Mouse (Mus musculus): ENCODE data around the gene Ndufaf8. TPM values are rescaled to one million over a fixed set of nuclear protein-coding genes. Genes with fewer than 3 reads are reported as not detected.

Gene Ndufaf8
- 89.2 and 98.9 TPM in 2 replicates for polyA plus RNA-seq (2015; fragmentation: Nextera tagmentation; extraction: Ambion mirVana)

DNA sequence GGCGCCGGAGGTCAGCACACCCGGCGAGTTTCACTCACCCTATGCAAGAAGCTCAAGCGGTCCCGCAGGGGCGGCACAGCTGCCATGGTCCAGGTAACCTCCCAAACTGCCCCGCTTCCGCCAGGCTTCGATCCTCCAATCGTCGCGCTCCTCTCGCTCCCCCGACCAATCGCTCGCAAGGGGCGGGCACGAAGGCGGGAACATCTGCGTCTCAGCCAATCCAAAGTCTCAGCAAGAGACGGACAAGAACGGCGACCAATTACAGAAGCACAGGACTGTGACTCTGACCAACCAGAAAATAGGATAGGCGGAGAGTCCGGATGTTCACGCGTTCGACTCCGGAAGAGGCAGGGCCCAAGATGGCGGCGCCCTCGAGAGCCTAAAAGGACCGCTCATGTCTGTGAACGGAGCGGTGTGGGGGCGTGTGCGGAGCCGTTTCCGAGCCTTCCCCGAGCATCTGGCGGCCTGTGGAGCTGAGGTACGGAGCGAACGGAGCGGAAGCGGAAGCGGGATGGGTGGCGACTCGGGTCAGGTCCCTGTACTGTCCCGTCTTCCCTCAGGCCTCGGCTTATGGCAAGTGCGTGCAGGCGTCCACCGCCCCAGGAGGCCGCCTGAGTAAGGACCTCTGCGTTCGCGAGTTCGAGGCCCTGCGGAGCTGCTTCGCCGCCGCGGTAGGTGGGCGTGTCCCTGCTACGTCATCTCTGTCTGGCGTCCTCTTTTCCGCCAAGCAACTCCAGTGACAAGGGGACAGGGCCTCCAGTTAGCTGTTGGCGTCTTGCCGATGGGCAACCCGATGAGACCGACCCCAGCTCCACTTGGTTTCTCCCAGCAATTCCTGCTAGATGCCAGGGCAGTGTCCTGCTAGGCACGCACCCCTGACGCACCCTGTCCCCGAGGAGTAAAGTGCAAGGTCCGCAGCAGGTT, at the start of gene Ndufaf8, which contains the start of gene Tepsin:
TSS of gene Ndufaf8 (plus strand) at position 341 of the 924 bp plus-strand sequence.
TSS of gene Tepsin (minus strand) at position 144 of the 924 bp plus-strand sequence.
- Histone ChIP-seq H3K4me3 (ENCODE audit: low read length) (peak within 1 kb of the TSS; percentile 79), H3K9me3 (ENCODE audit: low read length) (no peaks in the 10 kb centered on the region), H3K9ac (replicated peaks; ENCODE audit: low read length) (peak within 1 kb of the TSS; percentile 87), H3K36me3 (ENCODE audit: insufficient read depth, low read length) (peaks cover 7% of the 10 kb centered on the region; the same call in 1 of the 2 replicates), H3K27ac (ENCODE audit: low read length) (peak within 1 kb of the TSS; percentile 95), H3K27me3 (ENCODE audit: insufficient read depth, low read length) (no peaks in the 10 kb centered on the region), H3K4me1 (ENCODE audit: insufficient read depth, low read length) (peaks cover 19% of the 10 kb centered on the region), H3K4me2 (replicated peaks; ENCODE audit: low read depth, low read length) (peak within 1 kb of the TSS; percentile 95)
- ATAC-seq (ENCODE audit: low FRiP score, low TSS enrichment) = peak; percentile 98
- under 1% methylated on average over 76 of the region's 77 CpGs for whole genome bisulfite sequencing

DNA sequence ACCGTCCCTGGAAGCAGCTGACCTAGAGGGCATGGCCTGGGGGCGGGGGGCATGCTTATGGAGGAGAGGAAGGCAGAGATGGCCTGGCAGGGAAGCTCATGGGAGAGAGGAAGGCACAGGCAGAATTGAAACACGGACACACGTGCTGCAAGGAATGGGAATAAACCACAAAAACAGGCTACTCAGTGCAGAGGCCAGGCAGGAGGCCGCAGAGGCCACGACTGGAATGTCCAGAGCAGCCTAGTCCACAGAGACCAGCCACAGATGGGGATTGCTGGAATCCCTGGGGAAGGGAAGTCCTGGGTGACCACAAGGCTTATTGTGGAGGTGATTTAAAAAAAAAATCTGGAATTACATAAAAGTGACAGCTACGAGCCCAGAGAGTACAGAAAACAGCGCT, 49.7 kb upstream of the Ndufaf8 start:
- H3K9ac ChIP-seq (replicated peaks; ENCODE audit: low read length) = no peak overlapping the region
- whole genome bisulfite sequencing = 78% methylated on average over 8 of the region's 8 CpGs
- H3K4me2 ChIP-seq (replicated peaks; ENCODE audit: low read depth, low read length) = no peak overlapping the region
- peaks cover 32% of the 10 kb centered on the region for H3K4me1 ChIP-seq (ENCODE audit: insufficient read depth, low read length)
- peaks cover 23% of the 10 kb centered on the region for H3K27me3 ChIP-seq (ENCODE audit: insufficient read depth, low read length)
- no peak overlapping the region for H3K27ac ChIP-seq (ENCODE audit: low read length)
- no peak for ATAC-seq (ENCODE audit: low FRiP score, low TSS enrichment)
- H3K9me3 ChIP-seq (ENCODE audit: low read length) = no peaks in the 10 kb centered on the region
- H3K36me3 ChIP-seq (ENCODE audit: insufficient read depth, low read length) = no peaks in the 10 kb centered on the region
- no peak overlapping the region for H3K4me3 ChIP-seq (ENCODE audit: low read length)

DNA sequence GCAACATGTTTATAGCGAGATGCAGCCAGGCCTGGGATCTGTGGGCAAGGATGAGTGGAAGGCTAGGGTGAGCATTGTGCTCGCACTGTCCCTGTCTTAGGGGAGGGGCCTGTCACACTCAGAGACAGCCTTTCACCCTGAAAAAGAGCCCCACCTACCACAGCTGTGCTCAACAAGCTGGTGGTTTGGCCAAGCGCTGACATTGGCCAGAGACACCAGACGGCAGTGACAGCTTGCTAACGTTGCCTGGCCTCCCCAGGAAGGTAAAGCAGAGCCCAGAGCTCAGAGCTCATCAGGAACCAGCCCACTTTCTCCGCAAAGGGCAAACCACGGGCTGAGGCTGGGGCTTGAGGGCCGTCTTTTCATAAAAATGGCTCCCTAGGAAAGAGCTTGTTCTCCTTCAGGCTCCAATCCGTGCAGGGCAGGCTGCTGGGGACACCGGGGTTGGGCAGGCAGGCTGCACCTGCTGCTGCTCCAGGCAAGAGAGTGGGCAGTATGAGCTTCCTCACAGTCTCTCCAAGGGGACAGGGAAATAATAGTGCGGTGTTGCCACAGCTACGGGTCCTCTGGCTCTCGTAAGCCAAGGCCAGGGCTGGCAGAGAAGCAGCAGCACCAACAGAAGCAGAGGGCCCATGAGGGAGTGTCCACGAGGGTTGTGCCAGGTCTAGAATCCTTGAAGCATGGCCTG, 47.5 kb upstream of the Ndufaf8 start:
- Histone ChIP-seq H3K4me2 (replicated peaks; ENCODE audit: low read depth, low read length) (no peak overlapping the region), H3K9ac (replicated peaks; ENCODE audit: low read length) (no peak overlapping the region), H3K4me3 (ENCODE audit: low read length) (no peak overlapping the region), H3K27ac (ENCODE audit: low read length) (no peak overlapping the region), H3K9me3 (ENCODE audit: low read length) (no peaks in the 10 kb centered on the region), H3K27me3 (ENCODE audit: insufficient read depth, low read length) (peaks cover 20% of the 10 kb centered on the region), H3K4me1 (ENCODE audit: insufficient read depth, low read length) (peaks cover 20% of the 10 kb centered on the region), H3K36me3 (ENCODE audit: insufficient read depth, low read length) (no peaks in the 10 kb centered on the region)
- ATAC-seq (ENCODE audit: low FRiP score, low TSS enrichment) = no peak
- 50% methylated on average over 14 of the region's 14 CpGs for WGBS

DNA sequence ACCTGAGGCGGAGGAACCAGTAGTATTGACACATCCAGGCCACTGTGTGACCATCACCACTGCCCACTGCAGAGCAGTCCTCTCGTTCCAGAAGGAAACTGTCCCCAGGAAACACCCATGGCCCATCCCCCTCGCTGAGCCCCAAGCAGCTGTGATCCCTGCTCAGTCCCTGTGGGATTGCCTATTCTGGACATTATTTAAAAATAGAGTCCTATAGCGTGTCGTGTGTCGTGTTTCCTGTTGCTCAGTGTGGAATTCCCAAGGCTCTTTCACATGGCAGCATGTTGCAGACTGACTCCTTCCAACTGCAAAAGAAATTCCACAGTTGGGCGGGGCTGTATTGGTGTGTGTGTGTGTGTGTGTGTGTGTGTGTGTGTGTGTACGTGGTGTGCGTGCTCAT, 46.5 kb upstream of the Ndufaf8 start:
- peaks cover 12% of the 10 kb centered on the region for H3K4me1 ChIP-seq (ENCODE audit: insufficient read depth, low read length)
- no peaks in the 10 kb centered on the region for H3K9me3 ChIP-seq (ENCODE audit: low read length)
- no peak overlapping the region for H3K27ac ChIP-seq (ENCODE audit: low read length)
- H3K36me3 ChIP-seq (ENCODE audit: insufficient read depth, low read length) = no peaks in the 10 kb centered on the region
- H3K9ac ChIP-seq (replicated peaks; ENCODE audit: low read length) = no peak overlapping the region
- H3K4me3 ChIP-seq (ENCODE audit: low read length) = no peak overlapping the region
- no peak for ATAC-seq (ENCODE audit: low FRiP score, low TSS enrichment)
- WGBS = 56% methylated on average over 9 of the region's 9 CpGs
- H3K4me2 ChIP-seq (replicated peaks; ENCODE audit: low read depth, low read length) = no peak overlapping the region
- H3K27me3 ChIP-seq (ENCODE audit: insufficient read depth, low read length) = peaks cover 16% of the 10 kb centered on the region

DNA sequence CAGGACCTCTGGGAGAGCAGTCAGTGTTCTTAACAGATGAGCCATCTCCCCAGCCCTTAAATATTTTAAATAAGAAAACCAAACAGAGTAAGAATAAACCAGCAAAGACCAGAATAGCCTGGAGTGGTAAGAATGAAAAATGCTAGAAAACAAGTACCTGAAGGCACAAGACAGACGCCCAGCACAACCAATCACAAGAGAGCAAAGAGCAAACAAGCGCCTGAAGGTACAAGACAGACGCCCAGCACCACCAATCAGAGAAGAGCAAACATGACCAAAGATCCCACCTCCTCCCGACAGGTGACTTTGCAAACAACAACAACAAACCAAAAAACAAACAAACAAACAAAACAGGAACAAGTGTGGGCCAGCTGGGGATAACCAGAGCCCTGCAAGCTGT, 44.9 kb upstream of the Ndufaf8 start:
- H3K4me3 ChIP-seq (ENCODE audit: low read length) = no peak overlapping the region
- no peak overlapping the region for H3K27ac ChIP-seq (ENCODE audit: low read length)
- no peak overlapping the region for H3K4me2 ChIP-seq (replicated peaks; ENCODE audit: low read depth, low read length)
- no peak overlapping the region for H3K9ac ChIP-seq (replicated peaks; ENCODE audit: low read length)
- peaks cover 3% of the 10 kb centered on the region for H3K27me3 ChIP-seq (ENCODE audit: insufficient read depth, low read length)
- no peak for ATAC-seq (ENCODE audit: low FRiP score, low TSS enrichment)
- H3K36me3 ChIP-seq (ENCODE audit: insufficient read depth, low read length) = no peaks in the 10 kb centered on the region
- WGBS = 81% methylated on average over 4 of the region's 4 CpGs
- no peaks in the 10 kb centered on the region for H3K4me1 ChIP-seq (ENCODE audit: insufficient read depth, low read length)
- no peaks in the 10 kb centered on the region for H3K9me3 ChIP-seq (ENCODE audit: low read length)

DNA sequence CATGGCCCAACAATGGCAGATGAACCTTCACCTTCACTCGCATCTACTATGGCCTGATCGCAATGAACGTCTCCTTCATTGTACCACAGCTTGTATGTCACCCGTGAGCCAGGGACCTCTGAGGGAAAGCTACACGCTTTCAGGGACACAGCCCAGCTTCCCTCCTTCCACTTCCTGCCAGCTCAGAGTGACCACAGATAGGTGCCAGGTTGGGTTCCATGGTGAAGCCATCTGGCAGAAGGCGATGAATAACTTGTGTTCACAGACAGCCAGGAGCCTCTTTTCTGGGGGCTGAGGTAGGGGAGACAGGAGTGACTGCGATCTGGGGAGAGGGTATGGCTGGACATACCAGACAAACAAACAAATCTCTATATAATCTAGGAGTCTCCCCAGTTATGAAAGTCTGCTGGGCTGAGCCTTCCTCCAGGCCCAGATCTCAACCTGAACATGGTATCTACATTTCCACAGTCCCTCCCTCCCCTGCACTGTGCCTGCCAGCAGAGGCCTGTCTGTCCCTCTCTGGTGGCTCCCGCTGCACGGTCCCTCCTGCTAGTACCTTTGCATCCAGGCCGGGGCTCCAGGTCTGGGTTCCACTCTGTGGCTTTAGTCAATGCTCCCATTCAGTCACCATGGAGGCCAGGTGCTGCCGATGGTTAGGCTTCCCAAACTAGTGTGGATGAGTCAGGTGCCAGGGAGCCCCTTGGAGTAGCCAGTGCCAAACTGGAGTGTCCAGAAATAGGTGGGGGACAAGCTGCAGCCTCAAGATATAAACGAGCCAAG, 42.6 kb upstream of the Ndufaf8 start:
- 86% methylated on average over 12 of the region's 12 CpGs for WGBS
- Histone ChIP-seq H3K9ac (replicated peaks; ENCODE audit: low read length) (no peak overlapping the region), H3K4me3 (ENCODE audit: low read length) (no peak overlapping the region), H3K36me3 (ENCODE audit: insufficient read depth, low read length) (no peaks in the 10 kb centered on the region), H3K9me3 (ENCODE audit: low read length) (no peaks in the 10 kb centered on the region), H3K27ac (ENCODE audit: low read length) (no peak overlapping the region), H3K4me2 (replicated peaks; ENCODE audit: low read depth, low read length) (no peak overlapping the region), H3K27me3 (ENCODE audit: insufficient read depth, low read length) (no peaks in the 10 kb centered on the region), H3K4me1 (ENCODE audit: insufficient read depth, low read length) (no peaks in the 10 kb centered on the region; the same call in 1 of the 2 replicates)
- ATAC-seq (ENCODE audit: low FRiP score, low TSS enrichment) = no peak

DNA sequence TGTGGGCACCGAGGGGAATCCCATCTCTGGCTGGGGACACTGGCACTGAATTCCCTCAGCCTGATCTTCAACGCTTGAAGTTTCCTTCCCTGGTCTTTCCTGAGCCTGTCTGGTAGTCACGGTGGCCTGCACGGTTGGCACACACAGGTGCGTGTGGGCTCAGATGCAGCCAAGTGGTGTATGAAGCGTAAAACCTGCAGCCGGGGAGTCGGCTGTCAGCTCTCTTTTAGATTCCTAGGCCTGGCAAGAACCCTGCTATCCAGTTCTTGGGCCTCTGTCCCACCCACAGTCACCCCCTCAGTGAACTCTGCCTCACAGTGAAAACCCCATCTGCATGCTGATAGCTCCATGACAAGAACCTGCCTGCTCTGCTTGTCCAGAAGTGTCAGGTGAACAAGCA, 38.1 kb upstream of the Ndufaf8 start:
- Histone ChIP-seq H3K4me1 (ENCODE audit: insufficient read depth, low read length) (no peaks in the 10 kb centered on the region; the same call in 1 of the 2 replicates), H3K27ac (ENCODE audit: low read length) (no peak overlapping the region), H3K36me3 (ENCODE audit: insufficient read depth, low read length) (0 out of 2 replicates have a peak, but pooled peaks cover 5% of the 10 kb centered on the region), H3K4me2 (replicated peaks; ENCODE audit: low read depth, low read length) (no peak overlapping the region), H3K9ac (replicated peaks; ENCODE audit: low read length) (no peak overlapping the region), H3K27me3 (ENCODE audit: insufficient read depth, low read length) (no peaks in the 10 kb centered on the region), H3K9me3 (ENCODE audit: low read length) (no peaks in the 10 kb centered on the region), H3K4me3 (ENCODE audit: low read length) (no peak overlapping the region)
- ATAC-seq (ENCODE audit: low FRiP score, low TSS enrichment) = no peak
- 38% methylated on average over 8 of the region's 8 CpGs for WGBS

DNA sequence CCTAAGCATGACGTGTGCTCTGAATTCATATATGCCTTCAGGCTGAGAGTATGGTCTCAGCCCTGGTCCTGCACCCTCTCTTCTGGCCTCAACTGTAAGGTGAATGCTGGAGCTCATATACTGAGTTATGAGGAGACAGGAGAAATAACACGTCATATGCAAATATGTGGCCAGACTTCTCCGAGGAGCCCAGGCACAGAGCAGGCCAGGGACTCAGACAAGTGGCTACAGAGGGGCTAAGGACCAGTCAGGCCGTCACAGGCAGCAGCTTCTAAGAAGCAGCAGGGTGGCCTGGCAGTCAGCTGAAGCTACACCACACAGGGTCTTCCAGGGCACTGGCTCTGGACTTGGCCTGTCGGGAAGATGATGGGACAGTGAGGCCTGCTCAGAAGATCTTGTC, 35.4 kb upstream of the Ndufaf8 start:
- WGBS = 81% methylated on average over 5 of the region's 5 CpGs
- H3K4me2 ChIP-seq (replicated peaks; ENCODE audit: low read depth, low read length) = no peak overlapping the region
- no peak for ATAC-seq (ENCODE audit: low FRiP score, low TSS enrichment)
- H3K27ac ChIP-seq (ENCODE audit: low read length) = no peak overlapping the region
- no peaks in the 10 kb centered on the region; the same call in 1 of the 2 replicates for H3K4me1 ChIP-seq (ENCODE audit: insufficient read depth, low read length)
- H3K36me3 ChIP-seq (ENCODE audit: insufficient read depth, low read length) = peaks cover 5% of the 10 kb centered on the region; the same call in 1 of the 2 replicates
- H3K4me3 ChIP-seq (ENCODE audit: low read length) = no peak overlapping the region
- no peaks in the 10 kb centered on the region for H3K9me3 ChIP-seq (ENCODE audit: low read length)
- H3K27me3 ChIP-seq (ENCODE audit: insufficient read depth, low read length) = no peaks in the 10 kb centered on the region
- no peak overlapping the region for H3K9ac ChIP-seq (replicated peaks; ENCODE audit: low read length)

DNA sequence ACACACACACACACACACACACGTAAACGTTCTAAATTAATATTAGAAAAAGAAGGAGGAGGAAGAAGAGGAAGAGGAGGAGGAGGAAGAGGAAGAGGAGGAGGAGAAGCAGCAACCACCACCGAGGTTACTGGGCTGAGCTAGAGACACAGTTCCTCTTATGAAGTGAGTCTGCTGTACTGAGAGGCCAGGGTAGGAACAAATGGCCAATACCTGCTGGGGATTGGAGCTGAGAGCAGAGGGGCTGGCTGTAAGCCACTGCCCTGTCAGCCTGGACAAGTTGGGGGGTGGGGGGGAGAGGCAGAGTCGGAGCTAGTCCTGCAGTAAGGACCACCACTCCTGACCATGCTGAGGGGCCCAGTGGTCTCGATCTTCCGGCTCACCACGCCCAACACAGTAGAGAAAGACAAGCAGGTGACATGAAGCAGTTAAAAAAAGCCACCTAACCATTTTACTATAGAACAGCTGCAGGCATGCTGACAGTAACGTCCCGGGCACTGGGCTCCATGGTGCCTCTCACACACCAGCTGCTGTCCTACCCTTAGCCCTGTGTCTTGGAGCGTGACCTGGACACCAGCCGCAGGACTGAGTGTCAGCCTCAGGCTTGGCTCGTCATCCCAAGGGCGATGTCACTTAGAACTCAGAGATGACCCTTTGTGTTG, 34.6 kb upstream of the Ndufaf8 start:
- Histone ChIP-seq H3K9me3 (ENCODE audit: low read length) (no peaks in the 10 kb centered on the region), H3K9ac (replicated peaks; ENCODE audit: low read length) (no peak overlapping the region), H3K36me3 (ENCODE audit: insufficient read depth, low read length) (peaks cover 5% of the 10 kb centered on the region; the same call in 1 of the 2 replicates), H3K27me3 (ENCODE audit: insufficient read depth, low read length) (no peaks in the 10 kb centered on the region), H3K4me1 (ENCODE audit: insufficient read depth, low read length) (no peaks in the 10 kb centered on the region; the same call in 1 of the 2 replicates), H3K4me2 (replicated peaks; ENCODE audit: low read depth, low read length) (no peak overlapping the region), H3K4me3 (ENCODE audit: low read length) (no peak overlapping the region), H3K27ac (ENCODE audit: low read length) (no peak overlapping the region)
- 79% methylated on average over 13 of the region's 13 CpGs for WGBS
- ATAC-seq (ENCODE audit: low FRiP score, low TSS enrichment) = no peak

Measured in kidney, embryonic 16.5 days (tissue).